Mouse (Mus musculus): Measurements from ENCODE around the gene As3mt.
"Not testable (repeated sequence)": the region's sequence is repeated elsewhere in the genome, so short reads cannot be mapped to it uniquely, and the experiment has no call there.

- not testable (repeated sequence) for TF ChIP-seq POLR2A (IDR thresholded peaks at IDR 0.05; ENCODE audit: insufficient read length, low read depth); POLR2AphosphoS2 (IDR thresholded peaks at IDR 0.05; ENCODE audit: insufficient read length, low read depth); MYOD1 (IDR thresholded peaks at IDR 0.05; ENCODE audit: control insufficient read depth in 1 of 3, insufficient read length in 2 of 3, low read depth in 2 of 3); CEBPB (IDR thresholded peaks at IDR 0.05; ENCODE audit: insufficient read depth, poor library complexity, severe bottlenecking); USF1 (IDR thresholded peaks at IDR 0.05; ENCODE audit: low read depth); REST (IDR thresholded peaks at IDR 0.05; ENCODE audit: insufficient read depth, insufficient read length); MAX (IDR thresholded peaks at IDR 0.05; ENCODE audit: low read depth); TCF3 (IDR thresholded peaks at IDR 0.05; ENCODE audit: insufficient read length, low read depth); TCF12 (IDR thresholded peaks at IDR 0.05; ENCODE audit: insufficient read depth, poor library complexity, severe bottlenecking); E2F4 (IDR thresholded peaks at IDR 0.05; ENCODE audit: insufficient read depth); SRF (IDR thresholded peaks at IDR 0.05; ENCODE audit: control insufficient read depth, insufficient read length, low read depth); MYOG (IDR thresholded peaks at IDR 0.05; ENCODE audit: control insufficient read depth in 1 of 3, insufficient read depth in 1 of 3, insufficient read length in 2 of 3, low read depth in 2 of 3)
Observed at GRCm38 (mm10) chr19:46759909-46760308, 52.7 kb downstream of the As3mt start.

All from myocyte (in vitro differentiated cells).